16 mouse cellular contexts compared by ENCODE assay signal in genomic region chr7:64510526-64511210, GRCm38 (mm10). TPM values are rescaled to one million over a fixed set of nuclear protein-coding genes. Genes with fewer than 3 reads are reported as not detected.
DNase-seq lines count a peak whose midpoint lies in the region; ATAC-seq lines count a peak whose summit lies in the region.
"Had no signal": no experiment of that assay in that cellular context is flagged by ENCODE, and none has a peak within 500 bp of the region (broad histone marks: within the 10 kb centered on the region; RNA-seq: fewer than 3 reads in every experiment).

No protein-coding gene starts in this region.

- no peaks in the 10 kb centered on the region for H3K27me3 ChIP-seq in hindbrain, embryonic 14.5 days (ENCODE audit: control insufficient read depth, insufficient read depth, low read length)
- H3K27me3 ChIP-seq in hindbrain, embryonic 11.5 days (ENCODE audit: control insufficient read depth, insufficient read depth, low read length), result no peaks in the 10 kb centered on the region
- H3K27me3 ChIP-seq in neural tube, embryonic 15.5 days (replicated peaks), result no peaks in the 10 kb centered on the region
- H3K27me3 ChIP-seq: embryonic facial prominence, embryonic 15.5 days; limb, embryonic 15.5 days had no signal

- H3K36me3 ChIP-seq in hindbrain, embryonic 14.5 days (replicated peaks; ENCODE audit: control insufficient read depth, insufficient read depth), result no peaks in the 10 kb centered on the region
- H3K36me3 ChIP-seq in hindbrain, embryonic 11.5 days (ENCODE audit: control insufficient read depth, insufficient read depth, low read length), result no peaks in the 10 kb centered on the region
- H3K36me3 ChIP-seq in neural tube, embryonic 15.5 days, result no peaks in the 10 kb centered on the region
- H3K36me3 ChIP-seq: embryonic facial prominence, embryonic 15.5 days; heart, embryonic 13.5 days; limb, embryonic 15.5 days had no signal

- WGBS in hindbrain, embryonic 14.5 days, result 80% methylated on average over 8 of the region's 8 CpGs
- 88% methylated on average over 8 of the region's 8 CpGs for WGBS in hindbrain, embryonic 11.5 days
- whole genome bisulfite sequencing in neural tube, embryonic 15.5 days, result 68% methylated on average over 8 of the region's 8 CpGs

- H3K4me2 ChIP-seq in hindbrain, embryonic 14.5 days (replicated peaks), result no peak overlapping the region
- no peak overlapping the region for H3K4me2 ChIP-seq in hindbrain, embryonic 11.5 days (replicated peaks; ENCODE audit: low read depth, low read length)
- no peak overlapping the region for H3K4me2 ChIP-seq in neural tube, embryonic 15.5 days
- H3K4me2 ChIP-seq: embryonic facial prominence, embryonic 15.5 days; heart, embryonic 13.5 days; limb, embryonic 15.5 days had no signal

- H3K27ac ChIP-seq in hindbrain, embryonic 14.5 days, result no peak overlapping the region; the same call in 1 of the 2 replicates
- H3K27ac ChIP-seq in hindbrain, embryonic 11.5 days (ENCODE audit: low read depth, low read length), result no peak overlapping the region
- peak overlapping the region; percentile 61 for H3K27ac ChIP-seq in neural tube, embryonic 15.5 days (replicated peaks)
- H3K27ac ChIP-seq: embryonic facial prominence, embryonic 15.5 days; heart, embryonic 13.5 days; limb, embryonic 15.5 days had no signal

- ATAC-seq in hindbrain, embryonic 14.5 days (ENCODE audit: low FRiP score), result no peak
- ATAC-seq in hindbrain, embryonic 11.5 days (ENCODE audit: low FRiP score), result no peak
- no peak for ATAC-seq in neural tube, embryonic 15.5 days (ENCODE audit: low FRiP score)
- ATAC-seq: intestine, embryonic 16.5 days had no signal

- no peak for DNase-seq in hindbrain, embryonic 14.5 days (ENCODE audit: low spot score)
- DNase-seq in hindbrain, embryonic 11.5 days (ENCODE audit: low spot score), result no peak
- peak; percentile 18 to 26 for DNase-seq in right cerebral cortex, postnatal 10 days (ENCODE audit: low spot score in 2 of 2)
- no peak for DNase-seq in right cerebral cortex, postnatal 4 days
- peak; percentile 2 to 3 for DNase-seq in frontal cortex, postnatal 25 days (ENCODE audit: low spot score in 2 of 2)
- DNase-seq in heart, adult 9 months (ENCODE audit: low spot score in 2 of 2), result no peak
- DNase-seq in adrenal gland, adult 2 months, result no peak
- DNase-seq: kidney, postnatal 36 days; right cerebral cortex, postnatal 25 days had no signal

- H3K9me3 ChIP-seq in hindbrain, embryonic 14.5 days (ENCODE audit: control insufficient read depth, low read length), result no peaks in the 10 kb centered on the region
- H3K9me3 ChIP-seq in hindbrain, embryonic 11.5 days (ENCODE audit: control insufficient read depth, low read length), result no peaks in the 10 kb centered on the region
- H3K9me3 ChIP-seq in neural tube, embryonic 15.5 days (replicated peaks), result no peaks in the 10 kb centered on the region
- H3K9me3 ChIP-seq: embryonic facial prominence, embryonic 15.5 days; heart, embryonic 13.5 days; limb, embryonic 15.5 days had no signal

- peak overlapping the region; percentile 5; the same call in 1 of the 2 replicates for H3K9ac ChIP-seq in hindbrain, embryonic 14.5 days
- H3K9ac ChIP-seq in hindbrain, embryonic 11.5 days (ENCODE audit: low read depth, low read length), result no peak overlapping the region
- H3K9ac ChIP-seq in neural tube, embryonic 15.5 days (replicated peaks), result no peak overlapping the region
- H3K9ac ChIP-seq: embryonic facial prominence, embryonic 15.5 days; heart, embryonic 13.5 days; limb, embryonic 15.5 days had no signal

- H3K4me1 ChIP-seq in hindbrain, embryonic 14.5 days (replicated peaks; ENCODE audit: control insufficient read depth, insufficient read depth, low read length), result peaks cover 34% of the 10 kb centered on the region
- no peaks in the 10 kb centered on the region for H3K4me1 ChIP-seq in hindbrain, embryonic 11.5 days (replicated peaks; ENCODE audit: control insufficient read depth, insufficient read depth, low read length)
- H3K4me1 ChIP-seq in neural tube, embryonic 15.5 days, result peaks cover 69% of the 10 kb centered on the region
- H3K4me1 ChIP-seq: embryonic facial prominence, embryonic 15.5 days; heart, embryonic 13.5 days; limb, embryonic 15.5 days had no signal

- no peak overlapping the region for H3K4me3 ChIP-seq in hindbrain, embryonic 14.5 days (replicated peaks; ENCODE audit: low read length)
- no peak overlapping the region for H3K4me3 ChIP-seq in hindbrain, embryonic 11.5 days (ENCODE audit: low read depth, low read length)
- H3K4me3 ChIP-seq in neural tube, embryonic 15.5 days (replicated peaks), result no peak overlapping the region
- H3K4me3 ChIP-seq: embryonic facial prominence, embryonic 15.5 days; heart, embryonic 13.5 days; limb, embryonic 15.5 days had no signal

RNA-seq across cellular contexts. Expression of gene Apba2, which starts 9.2 kb away (rescaled TPM):
- polyA plus RNA-seq in hindbrain, embryonic 14.5 days (2014; fragmentation: Nextera tagmentation; extraction: Ambion mirVana), result 169 and 172 TPM in 2 replicates
- 67.0 and 76.6 TPM in 2 replicates for polyA plus RNA-seq in hindbrain, embryonic 11.5 days (2014; fragmentation: Nextera tagmentation; extraction: Ambion mirVana)
- polyA plus RNA-seq in neural tube, embryonic 15.5 days (2015; fragmentation: Nextera tagmentation; extraction: Ambion mirVana), result 144 and 178 TPM in 2 replicates
- under 1 TPM in 1 of 2 experiments, not detected in 1; 0.31 TPM for total RNA-seq in adrenal gland, adult 2 months (2021)
- polyA plus RNA-seq in adrenal gland, adult 2 months (2012; rRNA removed), result 0.48 and 1.4 TPM in 2 replicates
- total RNA-seq: gastrocnemius, adult 18-20 months had no signal
- polyA plus RNA-seq: C2C12 had no signal

Comparison
In these comparisons a context has a peak if more than half of its experiments do, and no peak if none do; other contexts are left out.
1. DNase-seq: peak in right cerebral cortex, postnatal 10 days (2 of 2) and frontal cortex, postnatal 25 days (2 of 2); none in hindbrain, embryonic 14.5 days (single experiment), hindbrain, embryonic 11.5 days (single experiment), right cerebral cortex, postnatal 4 days (single experiment), heart, adult 9 months (0 of 2) and adrenal gland, adult 2 months (single experiment).
2. RNA of gene Apba2, which starts 9.2 kb away (polyA plus RNA-seq): 144 to 178 TPM in neural tube, embryonic 15.5 days, 169 to 172 TPM in hindbrain, embryonic 14.5 days and 67.0 to 76.6 TPM in hindbrain, embryonic 11.5 days; 0.48 to 1.4 TPM in adrenal gland, adult 2 months; every median in the first group is over 10 times any median in the second.